Mouse (Mus musculus): ENCODE measurements around the gene Kcnk6.
"Not testable (repeated sequence)": the region's sequence is repeated elsewhere in the genome, so short reads cannot be mapped to it uniquely, and the experiment has no call there.

DNA sequence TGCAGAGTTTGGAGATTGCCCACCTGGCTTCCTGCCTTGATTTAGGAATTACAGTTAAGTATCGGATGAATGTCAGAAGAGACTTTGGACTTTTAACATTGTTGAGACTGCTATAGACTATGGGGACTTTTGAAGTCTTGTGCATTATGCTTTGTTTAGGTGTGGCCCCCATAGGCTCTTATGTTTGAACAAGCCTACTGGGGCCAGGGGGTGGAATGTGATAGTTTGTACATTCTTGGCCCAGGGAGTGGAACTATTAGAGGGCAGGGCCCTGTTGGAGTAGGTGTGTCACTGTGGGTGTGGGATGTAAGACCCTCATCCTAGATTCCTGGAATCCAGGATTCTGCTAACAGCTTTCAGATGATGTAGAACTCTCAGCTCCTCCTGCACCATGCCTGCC, 38.1 kb downstream of the Kcnk6 start:
- TF ChIP-seq TAL1, GATA1 (IDR thresholded peaks at IDR 0.05; ENCODE audit: low read length): not testable (repeated sequence)

All from erythroblast, embryonic 14.5 days (primary cell).